Mouse (Mus musculus) ZHBTc4 (cell line): Measurements from ENCODE around the gene Kcnh6.

Experiments used
- DNase-seq: peaks from one replicate; pipeline ENCODE4 v3.0.0-alpha.2; 2011; ENCODE audit warnings: low read depth, low spot score

The Kcnh6 gene

DNA sequence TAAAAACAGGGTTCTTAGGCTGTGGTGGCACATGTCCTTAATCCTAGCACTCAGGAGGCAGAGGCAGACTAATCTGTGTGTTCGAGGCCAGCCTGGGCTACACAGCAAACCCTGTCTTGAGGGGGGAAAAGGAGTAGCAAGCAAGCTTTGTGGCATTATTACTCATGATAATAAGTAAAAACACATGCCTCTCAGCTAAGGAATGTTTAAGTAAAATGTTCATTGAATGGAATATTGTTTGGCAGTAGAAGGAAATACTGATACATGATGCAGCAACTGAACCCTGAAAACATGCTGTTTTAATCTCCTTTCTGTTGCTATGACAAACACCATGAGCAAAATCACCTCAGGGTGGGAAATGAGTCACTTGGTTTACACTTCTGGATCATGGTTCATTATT is 53.4 kb downstream of the Kcnh6 start:
- no peak for DNase-seq

DNA sequence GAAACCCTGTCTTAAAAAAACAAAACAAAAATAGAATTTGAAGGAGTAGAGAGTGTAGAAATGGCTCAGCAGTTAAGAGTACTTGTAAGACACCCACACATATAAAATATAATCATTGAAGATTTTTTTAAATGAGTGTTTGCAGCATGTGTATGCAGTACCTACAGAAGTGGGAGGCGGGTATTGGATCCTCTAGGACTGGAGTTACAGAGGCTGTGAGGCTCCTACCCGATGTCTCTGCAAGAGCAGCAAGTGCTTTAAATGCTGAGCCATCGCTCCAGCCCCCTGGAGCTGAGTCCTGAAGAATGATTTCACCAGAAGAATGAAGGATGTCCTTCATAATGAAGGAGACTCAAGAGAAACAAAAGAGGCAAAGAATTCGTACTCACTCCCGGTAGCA is 55.8 kb downstream of the Kcnh6 start:
- no peak for DNase-seq

DNA sequence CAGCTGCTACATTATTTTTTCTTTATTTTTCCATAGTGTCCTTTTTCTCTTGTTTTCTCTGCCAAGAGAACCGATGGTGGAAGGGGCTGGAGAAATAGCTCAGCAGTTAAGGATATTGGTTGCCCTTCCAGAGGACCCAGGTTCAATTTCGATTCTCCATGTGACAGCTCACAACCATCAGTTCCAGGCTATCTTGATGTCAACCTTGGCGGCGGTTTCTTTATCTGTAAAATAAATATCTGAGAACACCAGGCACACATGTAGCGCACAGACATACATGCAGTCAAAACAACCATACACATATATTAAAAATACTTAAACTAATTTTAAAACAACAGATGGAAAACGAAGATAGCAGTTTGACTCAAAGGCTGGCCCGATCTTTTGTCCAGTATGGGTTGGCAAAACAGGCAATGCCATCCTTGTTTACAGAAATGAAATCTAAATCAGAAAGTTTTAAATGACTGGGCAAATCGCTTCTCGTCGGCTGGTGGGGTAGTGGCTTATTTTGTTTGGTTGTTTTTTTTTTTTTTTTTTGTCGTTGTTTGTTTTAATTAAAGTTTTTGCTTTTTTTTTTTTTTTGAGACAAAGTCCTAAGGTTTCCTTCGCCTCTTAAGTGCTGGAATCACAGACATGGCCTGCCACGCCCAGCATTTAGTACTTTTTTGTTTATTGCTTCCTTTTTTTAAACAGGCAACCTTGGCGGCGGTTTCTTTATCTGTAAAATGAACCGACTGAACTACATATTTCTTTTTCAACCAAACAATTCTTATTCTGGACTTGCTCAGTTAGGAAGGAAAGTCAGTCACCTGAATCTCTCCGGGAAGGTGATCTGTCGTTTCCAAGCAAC is 57.4 kb downstream of the Kcnh6 start:
- DNase-seq: no peak

DNA sequence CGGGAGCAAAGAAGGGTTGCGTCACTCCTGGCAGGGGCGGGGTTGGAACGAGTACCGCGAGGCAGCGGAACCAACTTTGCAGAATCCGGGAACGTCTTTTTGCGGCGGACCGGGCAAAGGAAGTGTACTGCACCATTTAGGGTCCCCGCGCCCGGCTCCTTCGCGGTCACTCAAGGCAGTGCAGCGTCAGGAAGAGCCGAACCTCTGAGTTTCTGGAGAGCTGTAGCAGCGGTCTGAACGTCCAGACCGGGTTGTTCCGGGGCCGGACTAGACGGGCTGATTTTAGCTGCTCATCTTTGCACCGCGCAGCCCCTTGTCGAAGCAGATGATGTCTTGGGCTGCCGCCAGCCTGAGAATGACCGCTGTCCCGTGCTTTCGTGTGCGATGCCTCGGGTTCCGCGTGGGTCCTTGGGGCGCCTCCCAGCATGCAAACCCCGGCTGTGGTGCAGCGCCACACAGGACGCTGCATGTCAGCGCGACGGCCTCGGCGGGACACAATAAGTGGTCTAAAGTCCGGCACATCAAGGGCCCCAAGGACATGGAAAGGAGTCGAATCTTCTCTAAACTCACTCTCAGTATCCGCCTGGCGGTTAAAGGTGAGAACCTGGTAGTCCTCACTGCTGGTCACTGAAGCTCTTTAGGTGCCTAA is 58.1 kb downstream of the Kcnh6 start, which contains the start of gene Taco1:
Gene Taco1, plus strand, starts transcription at position 139 of the 649 bp plus-strand sequence.
- DNase-seq: peak; percentile 98

DNA sequence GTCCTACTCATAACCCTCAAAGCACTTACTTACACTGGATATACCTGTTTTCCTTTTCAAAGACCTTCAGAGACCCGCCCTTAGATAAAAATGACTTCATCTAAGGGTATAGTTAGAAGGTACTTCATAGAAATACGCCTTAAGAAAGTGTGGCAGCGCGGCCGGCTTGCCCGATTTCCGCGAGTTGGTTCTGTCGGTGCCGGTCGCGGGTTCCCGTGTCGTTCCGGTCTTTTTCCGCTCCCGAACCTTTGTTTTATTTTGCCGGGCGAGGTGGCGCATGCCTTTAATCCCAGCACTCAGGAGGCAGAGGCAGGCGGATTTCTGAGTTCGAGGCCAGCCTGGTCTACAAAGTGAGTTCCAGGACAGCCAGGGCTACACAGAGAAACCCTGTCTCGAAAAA is 58.7 kb downstream of the Kcnh6 start:
- peak; percentile 90 for DNase-seq

DNA sequence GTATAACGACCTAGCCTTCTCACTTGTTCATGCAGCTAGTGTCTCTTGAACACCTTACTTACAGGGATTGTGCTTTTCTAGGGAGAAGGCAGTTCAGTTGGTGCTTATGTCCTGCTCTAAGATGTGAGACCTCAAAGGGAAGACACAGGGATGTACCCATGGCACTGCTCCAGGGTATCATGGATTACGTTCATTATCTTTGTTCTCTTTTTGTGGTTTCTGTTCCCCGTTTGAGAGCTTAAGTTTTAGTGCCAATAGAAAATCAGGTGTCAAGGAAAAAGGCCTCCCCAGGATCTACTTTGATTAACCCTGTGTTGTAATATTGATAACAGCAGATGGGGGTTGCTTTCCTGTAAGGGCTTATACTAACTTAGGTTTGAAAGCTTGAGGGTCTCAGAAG is 65.8 kb downstream of the Kcnh6 start:
- no peak for DNase-seq

DNA sequence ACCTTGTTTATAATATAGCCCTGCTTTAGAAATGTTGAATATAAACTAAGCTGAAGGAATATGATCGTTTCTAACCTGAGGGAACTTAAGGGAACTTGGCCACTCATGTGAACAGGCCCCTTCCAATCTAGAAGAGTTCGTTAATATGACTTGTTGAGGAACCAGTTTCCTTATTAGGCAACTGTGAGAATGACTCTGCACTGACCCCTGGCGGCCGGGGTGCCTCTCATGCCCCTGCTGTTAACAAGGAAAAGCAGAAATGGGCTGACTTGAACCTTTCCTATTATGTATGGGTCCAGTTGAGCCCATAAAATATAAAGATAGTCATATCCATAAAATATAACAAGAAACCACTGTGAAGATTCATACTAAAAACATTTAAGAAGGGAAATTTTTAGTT is 68.4 kb downstream of the Kcnh6 start:
- peak; percentile 80 for DNase-seq
